Mouse (Mus musculus): ENCODE measurements around the gene Hsd17b12. TPM values are rescaled to one million over a fixed set of nuclear protein-coding genes. Genes with fewer than 3 reads are reported as not detected.
A peak's percentile ranks its signal among the peaks of the same experiment; 100 is the strongest.

Hsd17b12 gene
- polyA plus RNA-seq, 1 experiment from 2014 or later, result 99.4 TPM

DNA sequence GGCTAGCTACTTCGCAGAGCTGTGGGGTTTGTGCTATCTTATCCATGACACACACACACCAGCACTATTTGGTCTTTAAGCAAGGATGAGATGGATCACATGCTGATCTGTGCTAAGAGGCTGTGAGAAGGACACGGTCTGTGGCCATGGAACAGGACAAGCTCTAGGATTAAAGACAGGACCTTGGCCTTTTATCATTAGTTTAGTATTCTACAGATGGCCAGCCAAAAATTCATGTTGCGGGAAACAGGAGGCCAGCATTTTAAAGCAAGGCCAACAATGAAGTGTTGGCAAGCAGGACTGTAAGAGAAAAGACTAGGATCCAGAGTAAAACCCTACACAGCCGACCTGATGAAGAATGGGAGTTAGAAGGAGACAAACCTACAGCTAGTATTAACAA lies 95.0 kb downstream of the Hsd17b12 start:
- no peaks in the 10 kb centered on the region for H3K9me3 ChIP-seq (replicated peaks)
- ATAC-seq (ENCODE audit: low FRiP score), result no peak
- no peak overlapping the region for H3K4me3 ChIP-seq
- no peak overlapping the region for H3K27ac ChIP-seq
- H3K4me1 ChIP-seq, result no peaks in the 10 kb centered on the region
- H3K27me3 ChIP-seq, result no peaks in the 10 kb centered on the region
- 96% methylated on average over 4 of the region's 4 CpGs for WGBS
- no peak overlapping the region for H3K4me2 ChIP-seq (replicated peaks)
- H3K9ac ChIP-seq, result no peak overlapping the region
- H3K36me3 ChIP-seq, result no peaks in the 10 kb centered on the region

DNA sequence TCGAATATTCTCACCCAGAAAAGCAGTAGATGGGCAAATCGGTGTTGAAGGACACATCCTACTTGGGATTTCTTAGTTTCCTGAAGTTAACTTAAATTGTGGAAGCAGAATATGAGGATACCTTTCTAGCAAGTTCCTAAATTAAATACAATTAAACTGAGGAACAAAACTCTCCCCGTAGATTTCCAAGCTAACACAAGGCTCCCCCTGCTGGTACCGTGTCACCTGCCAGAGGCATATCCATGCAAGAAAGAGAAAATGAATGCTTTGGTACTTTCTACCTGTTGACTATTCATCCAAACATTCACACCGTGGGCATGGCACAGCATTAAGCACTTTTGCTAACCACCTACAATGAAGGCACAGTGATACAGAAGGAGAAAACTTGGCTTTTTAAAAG lies 98.3 kb downstream of the Hsd17b12 start:
- no peak overlapping the region for H3K27ac ChIP-seq
- 78% methylated on average over 5 of the region's 5 CpGs for WGBS
- H3K4me2 ChIP-seq (replicated peaks), result no peak overlapping the region
- H3K36me3 ChIP-seq, result no peaks in the 10 kb centered on the region
- ATAC-seq (ENCODE audit: low FRiP score), result no peak
- no peak overlapping the region for H3K4me3 ChIP-seq
- H3K27me3 ChIP-seq, result no peaks in the 10 kb centered on the region
- no peaks in the 10 kb centered on the region for H3K4me1 ChIP-seq
- H3K9ac ChIP-seq, result no peak overlapping the region
- H3K9me3 ChIP-seq (replicated peaks), result no peaks in the 10 kb centered on the region

DNA sequence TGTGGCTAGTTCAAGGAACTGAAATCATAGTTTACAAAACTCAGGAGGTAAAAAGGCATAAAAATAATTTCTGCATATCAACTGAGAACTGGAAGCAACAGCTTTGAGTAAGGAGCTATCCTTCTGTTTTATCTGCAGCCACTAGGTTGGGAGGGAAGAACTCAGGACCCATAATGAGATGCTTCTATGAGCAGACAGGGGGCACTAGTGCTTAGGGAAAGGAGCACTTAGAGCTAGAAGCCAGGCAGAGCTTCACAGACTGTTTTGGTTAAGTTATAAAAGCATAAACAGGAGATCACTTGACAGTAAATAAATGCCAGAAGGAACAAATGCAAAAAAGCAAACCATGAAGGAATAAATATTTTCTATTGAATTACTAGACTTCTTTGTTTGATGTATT lies 103.0 kb downstream of the Hsd17b12 start:
- 0 out of 2 replicates have a peak, but pooled peaks cover under 1% of the 10 kb centered on the region for H3K4me1 ChIP-seq
- no peaks in the 10 kb centered on the region for H3K27me3 ChIP-seq
- H3K4me2 ChIP-seq (replicated peaks), result no peak overlapping the region
- no peak overlapping the region for H3K9ac ChIP-seq
- H3K27ac ChIP-seq, result no peak overlapping the region
- H3K9me3 ChIP-seq (replicated peaks), result no peaks in the 10 kb centered on the region
- ATAC-seq (ENCODE audit: low FRiP score), result no peak
- H3K4me3 ChIP-seq, result no peak overlapping the region
- H3K36me3 ChIP-seq, result no peaks in the 10 kb centered on the region

DNA sequence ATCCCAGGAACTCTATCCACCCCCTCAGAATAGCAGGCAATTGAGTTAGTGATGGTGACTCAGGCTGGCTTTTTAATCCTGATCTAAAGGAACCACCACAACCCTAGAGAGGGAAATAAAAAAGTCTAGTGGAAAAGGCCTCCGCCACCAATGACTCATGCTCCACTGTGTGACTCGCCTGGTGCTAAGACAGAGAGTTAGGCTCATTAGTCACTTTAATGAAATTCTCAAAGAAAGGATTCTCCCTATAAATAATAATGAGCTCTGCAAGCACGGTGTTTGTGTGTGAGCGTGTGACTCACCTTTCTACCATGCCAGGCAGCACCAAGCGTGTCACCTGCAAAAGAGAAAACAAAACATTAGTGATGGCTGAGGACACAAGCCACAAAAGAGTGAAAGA lies 105.8 kb downstream of the Hsd17b12 start:
- Histone ChIP-seq H3K4me1 (peaks cover 10% of the 10 kb centered on the region; the same call in 1 of the 2 replicates), H3K36me3 (no peaks in the 10 kb centered on the region), H3K9ac (no peak overlapping the region), H3K27me3 (no peaks in the 10 kb centered on the region), H3K4me3 (no peak overlapping the region), H3K27ac (no peak overlapping the region), H3K4me2 (replicated peaks) (no peak overlapping the region), H3K9me3 (replicated peaks) (no peaks in the 10 kb centered on the region)
- no peak for ATAC-seq (ENCODE audit: low FRiP score)
- WGBS, result 87% methylated on average over 5 of the region's 5 CpGs

DNA sequence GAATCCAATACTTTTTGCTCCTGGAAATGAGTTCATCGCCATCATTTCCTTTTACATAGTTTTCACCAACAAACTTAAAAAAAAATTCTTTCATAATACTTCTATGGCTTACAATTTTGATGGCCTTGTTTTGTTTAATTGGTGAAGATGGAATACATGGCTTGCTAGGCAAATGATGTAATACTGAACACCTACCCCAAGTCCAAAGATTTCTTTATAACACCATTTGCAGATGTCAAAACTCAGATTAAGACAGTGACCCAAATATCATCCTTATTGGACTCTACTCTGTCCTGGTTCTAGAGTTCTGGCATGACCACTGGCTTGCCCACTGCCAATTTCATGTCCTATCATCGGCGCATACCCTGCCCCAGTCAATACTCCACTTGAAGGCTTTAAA lies 106.9 kb downstream of the Hsd17b12 start:
- peaks cover 10% of the 10 kb centered on the region; the same call in 1 of the 2 replicates for H3K4me1 ChIP-seq
- H3K36me3 ChIP-seq, result no peaks in the 10 kb centered on the region
- WGBS, result over 99% methylated on average over 3 of the region's 3 CpGs
- no peaks in the 10 kb centered on the region for H3K9me3 ChIP-seq (replicated peaks)
- H3K27me3 ChIP-seq, result no peaks in the 10 kb centered on the region
- no peak overlapping the region for H3K9ac ChIP-seq
- no peak overlapping the region for H3K4me2 ChIP-seq (replicated peaks)
- no peak overlapping the region for H3K27ac ChIP-seq
- H3K4me3 ChIP-seq, result no peak overlapping the region
- ATAC-seq (ENCODE audit: low FRiP score), result no peak

DNA sequence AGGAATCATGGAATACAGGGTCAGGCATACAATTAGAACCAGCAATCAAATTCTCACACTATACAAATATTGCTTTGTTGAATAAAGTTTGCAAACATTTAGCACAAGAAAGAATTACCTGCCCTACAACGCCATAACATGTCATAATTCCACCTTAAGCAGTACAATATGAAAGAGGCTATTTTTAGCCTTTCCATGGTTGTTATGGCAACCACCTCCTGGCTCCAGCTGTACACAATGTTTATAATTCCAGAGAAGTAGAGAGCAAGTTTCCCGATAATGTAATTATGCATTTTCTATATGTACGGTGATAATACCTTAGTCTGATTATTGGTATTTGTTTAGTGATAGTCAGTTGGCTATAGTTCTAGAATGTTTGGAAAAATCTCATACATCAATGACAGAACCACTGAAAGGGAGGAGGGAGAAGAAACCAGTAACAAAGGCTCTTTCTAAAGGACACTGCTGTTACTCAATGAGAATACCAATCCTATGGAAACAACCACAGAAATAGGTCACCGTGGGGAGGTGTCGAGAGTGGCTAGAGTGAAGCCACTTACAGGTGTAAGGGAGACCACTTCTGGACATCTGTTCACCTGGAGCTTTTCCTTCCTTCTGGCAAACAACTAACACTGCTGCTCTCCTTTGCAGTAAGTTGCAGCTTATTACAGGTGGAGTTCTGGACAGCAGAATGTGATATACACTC lies 108.1 kb downstream of the Hsd17b12 start:
- peak; percentile 54; the same call in 1 of the 2 replicates for ATAC-seq (ENCODE audit: low FRiP score)
- H3K9me3 ChIP-seq (replicated peaks), result no peaks in the 10 kb centered on the region
- no peaks in the 10 kb centered on the region for H3K36me3 ChIP-seq
- H3K27ac ChIP-seq, result peak overlapping the region; percentile 40; the same call in 1 of the 2 replicates
- 72% methylated on average over 5 of the region's 5 CpGs for WGBS
- H3K27me3 ChIP-seq, result no peaks in the 10 kb centered on the region
- peaks cover 10% of the 10 kb centered on the region; the same call in 1 of the 2 replicates for H3K4me1 ChIP-seq
- H3K9ac ChIP-seq, result no peak overlapping the region
- no peak overlapping the region for H3K4me3 ChIP-seq
- no peak overlapping the region for H3K4me2 ChIP-seq (replicated peaks)

DNA sequence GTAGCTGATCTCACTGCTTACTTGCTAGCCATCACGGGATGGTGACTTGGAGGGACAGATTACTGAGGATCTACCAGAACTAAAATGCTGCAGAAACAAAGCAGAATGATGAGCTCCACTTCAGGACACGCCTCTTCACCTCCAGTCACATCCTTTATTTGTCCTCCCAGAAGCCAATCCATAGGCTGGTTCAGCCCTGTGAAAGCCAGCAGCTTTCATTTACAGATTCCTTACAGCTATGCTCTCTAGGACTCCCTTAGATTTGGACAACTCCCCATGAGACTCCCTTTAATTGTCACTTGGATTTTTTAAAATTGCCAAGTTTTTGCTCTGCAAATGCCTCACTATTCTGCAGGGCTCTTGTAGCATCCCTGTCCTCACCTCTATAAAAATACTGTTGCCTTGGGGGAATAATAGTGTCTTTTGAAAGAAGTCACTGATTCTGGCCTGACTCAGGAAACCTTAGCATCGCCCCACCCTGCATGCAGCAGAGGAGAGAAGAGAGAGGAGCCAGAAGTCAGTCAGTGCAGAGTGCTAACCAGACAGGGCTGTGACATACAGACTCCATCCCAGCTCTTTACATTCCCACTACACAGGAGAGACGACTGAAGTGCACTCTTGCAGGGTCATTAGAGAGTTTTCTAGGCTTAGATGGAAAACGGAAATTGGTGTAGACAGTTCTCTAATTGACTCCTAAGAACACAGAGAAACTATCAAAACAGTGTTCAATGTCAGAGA lies 108.9 kb downstream of the Hsd17b12 start:
- peak overlapping the region; percentile 40; the same call in 1 of the 2 replicates for H3K27ac ChIP-seq
- 69% methylated on average over 5 of the region's 5 CpGs for WGBS

DNA sequence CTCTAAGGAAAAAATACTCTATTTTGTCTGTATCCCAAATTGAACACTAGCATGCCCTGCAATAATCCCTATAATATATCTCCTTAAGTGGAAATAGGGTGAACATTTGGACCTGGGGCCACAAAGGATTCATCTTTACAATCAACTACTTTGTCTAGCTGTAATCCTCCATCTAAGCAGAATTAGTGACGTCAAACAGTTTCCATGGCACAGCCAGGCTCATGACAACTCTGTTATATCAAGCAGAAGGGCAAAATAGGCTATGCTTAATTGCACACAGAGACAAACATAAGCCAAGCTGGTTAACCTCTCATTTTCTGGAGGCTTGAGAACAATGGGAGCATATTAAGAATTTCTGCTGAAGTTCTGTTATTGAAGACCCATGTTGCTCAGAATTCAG lies 109.5 kb downstream of the Hsd17b12 start:
- Histone ChIP-seq H3K36me3 (no peaks in the 10 kb centered on the region), H3K27ac (0 out of 2 replicates have a peak overlapping the region, but pooled peaks have one; percentile 40)

More for the DNA sequence above, 108.9 kb downstream of the Hsd17b12 start:
- no peak overlapping the region for H3K4me3 ChIP-seq
- peaks cover 10% of the 10 kb centered on the region; the same call in 1 of the 2 replicates for H3K4me1 ChIP-seq
- no peaks in the 10 kb centered on the region for H3K27me3 ChIP-seq
- H3K9ac ChIP-seq, result no peak overlapping the region
- H3K9me3 ChIP-seq (replicated peaks), result no peaks in the 10 kb centered on the region
- H3K36me3 ChIP-seq, result no peaks in the 10 kb centered on the region
- no peak for ATAC-seq (ENCODE audit: low FRiP score)
- H3K4me2 ChIP-seq (replicated peaks), result no peak overlapping the region

DNA sequence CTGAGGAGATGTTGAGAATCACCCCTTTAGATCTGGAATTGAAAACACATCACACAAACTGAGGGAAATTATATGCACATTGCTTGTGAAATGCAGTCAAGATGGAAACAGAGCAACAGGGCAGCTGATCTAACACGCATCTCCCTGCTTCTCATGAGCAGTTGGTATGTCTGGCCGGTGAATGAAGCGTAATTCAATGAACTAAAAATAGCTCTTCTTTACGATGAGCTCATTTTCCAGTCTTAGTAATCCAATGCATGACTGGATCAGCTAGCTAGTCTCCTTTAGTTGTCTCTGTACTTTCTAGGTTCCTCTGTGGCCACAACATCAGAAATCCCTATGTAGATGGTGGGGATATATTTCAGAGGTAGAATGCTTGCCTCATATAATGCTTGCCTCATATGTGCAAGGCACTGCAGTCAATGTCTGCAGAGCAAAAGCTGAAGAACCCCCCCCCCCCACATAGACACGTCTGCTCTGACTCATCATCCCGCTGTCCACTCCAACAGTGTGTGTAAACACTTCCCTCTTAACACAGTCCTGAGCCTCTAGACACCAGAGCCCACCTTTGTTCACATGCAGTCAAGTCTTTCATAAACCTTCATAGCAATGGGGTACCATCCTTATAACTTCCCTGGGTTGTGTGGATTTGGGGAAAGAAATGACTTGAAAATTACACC lies 112.2 kb downstream of the Hsd17b12 start:
- Histone ChIP-seq H3K27me3 (no peaks in the 10 kb centered on the region), H3K9me3 (replicated peaks) (no peaks in the 10 kb centered on the region), H3K4me3 (no peak overlapping the region), H3K4me1 (peaks cover 10% of the 10 kb centered on the region; the same call in 1 of the 2 replicates), H3K27ac (no peak overlapping the region), H3K36me3 (0 out of 2 replicates have a peak, but pooled peaks cover 4% of the 10 kb centered on the region), H3K4me2 (replicated peaks) (no peak overlapping the region), H3K9ac (no peak overlapping the region)
- 83% methylated on average over 6 of the region's 6 CpGs for WGBS
- no peak for ATAC-seq (ENCODE audit: low FRiP score)

More for the DNA sequence above, 109.5 kb downstream of the Hsd17b12 start:
- 67% methylated on average over 1 of the region's 1 CpGs for WGBS
- Histone ChIP-seq H3K9ac (no peak overlapping the region), H3K9me3 (replicated peaks) (no peaks in the 10 kb centered on the region), H3K4me3 (no peak overlapping the region), H3K27me3 (no peaks in the 10 kb centered on the region), H3K4me1 (peaks cover 10% of the 10 kb centered on the region; the same call in 1 of the 2 replicates), H3K4me2 (replicated peaks) (no peak overlapping the region)
- ATAC-seq (ENCODE audit: low FRiP score), result no peak

DNA sequence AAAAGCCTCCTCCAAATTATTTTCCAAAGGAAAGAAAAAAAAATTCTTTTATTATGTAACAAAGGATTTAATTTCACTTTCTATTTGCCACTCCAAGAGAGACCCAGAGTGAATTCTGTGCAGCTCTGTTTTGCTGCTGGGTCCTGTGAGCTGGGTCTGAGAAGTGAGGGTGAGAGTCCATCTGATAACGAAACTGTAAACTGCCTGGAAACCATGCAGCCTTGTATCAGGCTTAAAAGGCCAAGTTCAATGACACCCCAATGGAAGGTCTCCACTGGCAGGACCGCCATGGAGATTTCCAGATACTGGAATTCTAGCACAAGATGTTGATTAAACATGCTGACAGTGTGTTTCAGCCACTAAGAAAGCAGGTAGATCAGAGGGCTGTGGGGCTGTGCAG lies 113.6 kb downstream of the Hsd17b12 start:
- Histone ChIP-seq H3K4me1 (peaks cover 4% of the 10 kb centered on the region; the same call in 1 of the 2 replicates), H3K4me2 (replicated peaks) (no peak overlapping the region), H3K27me3 (no peaks in the 10 kb centered on the region), H3K27ac (no peak overlapping the region), H3K9ac (no peak overlapping the region), H3K4me3 (no peak overlapping the region), H3K36me3 (0 out of 2 replicates have a peak, but pooled peaks cover 4% of the 10 kb centered on the region), H3K9me3 (replicated peaks) (no peaks in the 10 kb centered on the region)
- 83% methylated on average over 2 of the region's 2 CpGs for WGBS
- ATAC-seq (ENCODE audit: low FRiP score), result no peak

DNA sequence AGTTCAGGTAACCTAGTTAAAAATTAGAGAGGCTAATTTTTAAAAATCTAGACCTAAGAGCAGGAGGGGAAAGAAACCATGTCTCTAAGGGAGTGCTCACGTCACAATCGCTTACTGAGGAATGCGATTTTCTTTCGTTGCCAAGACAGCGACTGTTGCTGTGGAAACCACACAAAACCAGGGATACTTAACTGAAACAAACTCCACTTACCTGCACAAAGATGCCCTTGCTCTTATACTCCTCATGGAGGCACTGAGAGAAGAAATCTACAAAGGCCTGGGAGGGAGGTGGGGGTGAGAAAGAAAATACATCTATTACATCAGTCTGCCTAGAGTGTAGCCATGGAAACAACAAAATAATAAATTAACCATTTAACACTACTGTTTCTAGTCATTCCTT lies 114.1 kb downstream of the Hsd17b12 start:
- ATAC-seq (ENCODE audit: low FRiP score), result no peak
- H3K4me3 ChIP-seq, result no peak overlapping the region
- H3K4me1 ChIP-seq, result no peaks in the 10 kb centered on the region
- 0 out of 2 replicates have a peak, but pooled peaks cover 4% of the 10 kb centered on the region for H3K36me3 ChIP-seq
- no peak overlapping the region for H3K4me2 ChIP-seq (replicated peaks)
- no peaks in the 10 kb centered on the region for H3K9me3 ChIP-seq (replicated peaks)
- H3K9ac ChIP-seq, result no peak overlapping the region
- H3K27me3 ChIP-seq, result no peaks in the 10 kb centered on the region
- 55% methylated on average over 5 of the region's 5 CpGs for WGBS
- no peak overlapping the region for H3K27ac ChIP-seq

DNA sequence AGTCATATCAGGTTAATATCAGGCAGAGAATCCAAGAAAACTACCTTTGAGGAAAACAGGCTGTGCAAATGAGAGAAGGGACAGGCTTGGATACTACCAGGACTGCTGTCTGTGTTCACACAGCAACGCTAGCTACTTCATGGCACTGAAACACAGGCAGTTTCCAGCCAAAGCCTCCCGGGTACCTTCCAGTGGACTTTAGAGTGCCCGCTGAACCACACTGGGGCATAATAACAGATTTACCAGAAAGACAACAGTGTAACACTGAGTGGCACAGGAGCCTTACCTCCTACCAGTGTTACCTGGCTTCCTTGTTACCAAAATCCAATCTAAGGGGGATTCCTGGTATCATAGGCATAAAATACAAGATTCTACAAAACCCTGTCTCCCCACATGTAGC lies 115.3 kb downstream of the Hsd17b12 start:
- no peaks in the 10 kb centered on the region for H3K4me1 ChIP-seq
- H3K4me2 ChIP-seq (replicated peaks), result no peak overlapping the region
- 94% methylated on average over 3 of the region's 3 CpGs for WGBS
- no peak for ATAC-seq (ENCODE audit: low FRiP score)
- no peaks in the 10 kb centered on the region for H3K9me3 ChIP-seq (replicated peaks)
- 0 out of 2 replicates have a peak, but pooled peaks cover 4% of the 10 kb centered on the region for H3K36me3 ChIP-seq
- no peak overlapping the region for H3K9ac ChIP-seq
- H3K27me3 ChIP-seq, result no peaks in the 10 kb centered on the region
- H3K27ac ChIP-seq, result no peak overlapping the region
- no peak overlapping the region for H3K4me3 ChIP-seq
